Mouse (Mus musculus) layer of hippocampus, adult 8-10 months (tissue): ENCODE results near the gene Atrnl1. TPM values are rescaled to one million over a fixed set of nuclear protein-coding genes. Genes with fewer than 3 reads are reported as not detected.
"Not testable (repeated sequence)": the region's sequence is repeated elsewhere in the genome, so short reads cannot be mapped to it uniquely, and the experiment has no call there.

ENCODE experiments used
- DNase-seq, 2 experiments: peaks; one replicate each; pipeline ENCODE4 v3.0.0; 2022; ENCODE audit warnings: low spot score in 2 of 2
- total RNA-seq, 4 experiments: library from RNA; stranded (reverse); gene quantifications; 2 replicates each; pipeline ENCODE4 v1.2.4; 2022

Atrnl1 gene
- total RNA-seq, 4 experiments from 2014 or later, result 60.7 to 70.3 (median 65.2) TPM

DNA sequence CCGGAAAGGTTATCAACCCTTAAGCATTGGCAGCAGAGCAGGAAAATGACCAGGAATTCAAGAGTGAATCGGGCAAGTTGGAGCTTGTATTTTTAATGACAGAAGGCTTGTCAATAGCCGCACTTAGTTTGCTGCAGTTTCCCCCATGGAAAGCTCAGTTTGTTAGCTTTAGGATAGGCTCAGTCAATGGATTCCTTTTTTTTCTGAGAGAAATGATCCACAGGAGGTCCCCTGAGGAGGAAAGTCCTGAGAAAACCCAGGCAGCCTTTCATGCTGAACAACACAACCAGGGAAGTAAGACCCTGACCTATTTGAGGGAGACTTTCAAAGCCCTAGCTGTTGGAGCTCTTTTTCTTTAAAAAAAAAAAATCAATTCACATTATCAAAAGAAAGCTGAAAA lies 350.5 kb downstream of the Atrnl1 start:
- DNase-seq, result no peak

DNA sequence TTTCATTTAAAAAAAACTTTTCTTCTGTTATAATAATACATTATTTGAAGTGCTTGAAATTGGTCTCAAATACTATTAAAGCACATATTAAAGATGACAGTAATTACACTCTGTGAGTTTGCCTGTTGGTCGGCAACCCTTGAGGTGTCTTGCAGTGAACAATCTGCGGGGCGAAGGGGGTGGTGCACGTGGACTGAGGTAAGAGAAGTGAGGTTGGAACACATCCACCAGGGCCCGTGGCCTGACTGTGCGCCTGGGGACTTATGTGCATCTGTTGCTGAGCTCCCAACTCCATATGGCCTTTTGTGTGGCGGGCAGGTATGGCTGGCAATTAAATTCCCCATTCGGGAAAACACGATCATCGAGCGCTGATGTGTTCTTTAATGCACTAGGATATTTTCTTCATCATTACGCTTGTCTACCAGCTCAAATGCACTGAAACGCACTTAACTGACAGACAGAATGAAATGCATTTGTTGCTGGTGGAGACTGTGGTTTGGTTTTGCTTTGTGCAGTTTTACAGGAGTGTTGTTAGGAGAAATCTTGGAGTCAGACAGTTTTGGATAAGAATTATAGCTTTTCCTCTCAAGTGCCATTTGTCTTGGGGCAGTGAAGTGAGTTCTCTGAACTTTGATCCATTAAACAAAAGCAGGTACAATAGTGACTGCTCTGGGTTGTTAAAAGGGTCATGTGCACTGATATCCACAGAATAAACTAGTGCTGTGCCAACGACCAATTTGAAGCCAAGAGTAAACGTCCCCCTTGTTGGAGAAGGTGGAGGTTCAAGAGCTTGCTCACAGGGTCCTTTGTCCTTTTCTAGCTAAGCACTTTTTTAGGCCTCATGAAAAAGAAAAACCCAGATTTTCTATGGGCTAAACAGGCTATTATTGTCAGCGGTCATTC lies 351.2 kb downstream of the Atrnl1 start:
- DNase-seq, result no peak

DNA sequence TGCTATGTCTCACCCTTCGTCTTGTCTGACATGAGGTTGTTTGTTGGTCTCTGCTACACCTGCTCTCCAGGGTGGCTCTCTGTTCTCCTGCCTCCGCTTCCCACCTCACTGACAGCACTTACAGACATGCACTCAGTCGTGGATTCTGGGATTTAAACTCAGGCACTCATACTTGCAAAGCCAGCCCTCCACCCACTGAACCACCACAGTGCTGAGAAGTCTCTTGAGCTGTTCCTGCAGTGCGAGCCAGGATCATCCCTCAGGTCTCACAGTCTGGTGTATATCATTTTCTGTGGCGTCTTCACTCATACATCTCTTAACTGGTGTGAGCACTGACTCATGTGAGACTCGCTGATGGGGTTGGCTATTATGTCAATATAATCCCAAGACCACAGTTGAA lies 353.0 kb downstream of the Atrnl1 start:
- no peak for DNase-seq

DNA sequence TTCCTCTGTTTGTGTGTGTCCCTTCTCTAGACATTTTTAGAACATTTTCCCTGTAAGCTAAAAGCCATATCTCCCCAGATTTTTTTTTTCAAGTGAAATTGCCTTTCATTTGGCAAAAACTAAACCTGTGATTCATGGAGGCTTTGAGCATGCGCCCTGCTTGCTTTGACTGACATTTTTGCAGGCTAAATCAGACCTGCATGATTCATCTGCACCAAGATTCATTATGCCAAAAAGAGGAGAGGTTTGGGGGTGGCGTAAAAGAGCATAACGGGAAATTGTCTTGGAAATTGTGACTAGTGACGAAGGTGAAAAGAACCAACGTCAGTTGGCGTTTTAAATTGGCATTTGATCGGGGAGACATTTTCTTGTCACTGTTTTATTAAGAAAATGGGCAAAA lies 358.9 kb downstream of the Atrnl1 start:
- peak; percentile 50 to 52 for DNase-seq

DNA sequence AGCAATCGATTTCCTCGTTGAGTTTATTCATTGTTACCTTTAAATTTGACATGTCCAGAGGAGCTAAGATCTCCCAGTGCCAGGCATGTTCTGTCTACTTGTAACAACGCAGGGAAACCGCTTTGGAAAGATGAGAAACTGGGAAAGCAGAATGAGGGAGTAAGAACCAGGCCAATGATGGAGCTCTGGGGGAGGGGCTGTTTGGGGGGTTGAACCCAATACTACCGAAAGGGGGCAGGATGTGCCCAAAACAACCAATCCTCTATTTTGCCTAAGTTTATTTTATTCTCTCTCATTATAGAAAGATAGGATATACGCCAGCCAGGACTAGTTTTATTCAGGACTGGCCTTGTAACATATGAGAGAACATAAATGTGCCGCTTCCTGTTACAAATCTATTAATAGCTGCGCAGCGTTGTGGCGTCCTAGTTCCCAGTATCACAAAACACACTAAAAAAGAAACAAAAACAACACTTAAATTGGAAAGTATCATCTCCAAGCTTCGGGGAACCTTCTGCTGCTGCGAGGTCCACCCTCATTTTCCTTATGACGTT lies 359.6 kb downstream of the Atrnl1 start:
- DNase-seq, result no peak

DNA sequence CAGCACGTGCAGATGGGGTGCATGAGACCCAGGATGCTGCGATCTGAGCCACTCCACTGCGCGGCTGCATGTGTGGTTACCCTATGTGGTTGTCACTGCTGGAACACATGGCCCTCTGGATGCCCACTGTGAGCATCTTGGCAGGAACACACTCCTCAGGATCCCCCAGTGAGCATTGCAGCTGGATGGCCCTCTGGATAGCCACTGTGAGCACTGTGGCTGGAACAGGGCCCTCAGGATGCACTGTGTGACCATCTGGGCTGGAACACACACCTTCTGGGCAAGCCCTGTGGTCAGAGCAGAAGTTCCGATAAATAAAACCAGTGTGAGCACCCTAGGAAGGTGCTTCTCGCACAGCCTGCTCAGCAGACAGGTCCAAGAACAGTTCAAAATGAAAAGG lies 364.4 kb downstream of the Atrnl1 start:
- DNase-seq, result no peak

DNA sequence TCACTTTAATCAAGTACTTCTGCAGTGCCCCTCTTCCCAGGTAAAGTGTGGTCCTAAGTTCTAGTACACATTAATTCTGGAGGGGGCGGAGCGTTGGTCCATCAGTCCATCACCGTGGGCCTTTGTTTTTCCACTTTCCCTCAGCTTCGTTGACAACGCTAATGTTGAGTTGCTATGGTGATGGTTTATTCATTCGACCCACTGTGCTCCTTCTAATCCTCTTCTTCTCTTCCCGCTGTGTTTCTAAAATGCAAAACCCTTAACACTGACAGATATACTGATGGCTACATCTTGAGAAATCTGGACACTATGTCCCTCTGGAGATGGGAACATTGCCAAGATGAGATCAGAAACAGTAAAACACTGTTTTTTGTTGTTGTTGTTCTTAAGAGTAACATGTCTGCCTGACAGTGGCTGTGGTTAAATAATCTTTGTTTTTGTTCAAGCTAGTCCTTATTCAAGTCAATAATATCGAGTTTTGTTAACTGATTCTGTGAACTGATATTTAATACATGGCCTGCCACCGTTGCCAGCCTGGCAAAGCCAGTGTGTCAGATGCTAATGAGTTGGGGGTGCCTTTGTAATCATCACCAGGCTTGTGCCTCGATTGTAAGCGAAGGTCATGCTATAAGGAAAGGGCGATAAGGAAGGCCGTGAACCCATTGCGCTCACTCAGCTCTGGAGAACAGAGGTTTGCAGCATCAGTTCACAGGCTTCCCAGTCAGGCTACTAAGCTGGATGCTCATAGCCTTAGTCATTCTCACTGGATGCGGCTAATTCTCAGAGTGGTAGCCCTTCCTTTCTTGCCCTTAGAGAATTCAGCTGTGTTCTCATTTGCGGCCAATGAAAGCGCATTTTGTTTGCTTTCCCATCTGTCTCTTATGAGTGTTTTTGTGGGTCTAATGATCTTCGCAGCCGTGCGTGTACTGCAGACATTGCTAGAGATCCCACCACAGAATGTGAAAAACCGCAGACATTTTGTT lies 375.4 kb downstream of the Atrnl1 start:
- no peak for DNase-seq

DNA sequence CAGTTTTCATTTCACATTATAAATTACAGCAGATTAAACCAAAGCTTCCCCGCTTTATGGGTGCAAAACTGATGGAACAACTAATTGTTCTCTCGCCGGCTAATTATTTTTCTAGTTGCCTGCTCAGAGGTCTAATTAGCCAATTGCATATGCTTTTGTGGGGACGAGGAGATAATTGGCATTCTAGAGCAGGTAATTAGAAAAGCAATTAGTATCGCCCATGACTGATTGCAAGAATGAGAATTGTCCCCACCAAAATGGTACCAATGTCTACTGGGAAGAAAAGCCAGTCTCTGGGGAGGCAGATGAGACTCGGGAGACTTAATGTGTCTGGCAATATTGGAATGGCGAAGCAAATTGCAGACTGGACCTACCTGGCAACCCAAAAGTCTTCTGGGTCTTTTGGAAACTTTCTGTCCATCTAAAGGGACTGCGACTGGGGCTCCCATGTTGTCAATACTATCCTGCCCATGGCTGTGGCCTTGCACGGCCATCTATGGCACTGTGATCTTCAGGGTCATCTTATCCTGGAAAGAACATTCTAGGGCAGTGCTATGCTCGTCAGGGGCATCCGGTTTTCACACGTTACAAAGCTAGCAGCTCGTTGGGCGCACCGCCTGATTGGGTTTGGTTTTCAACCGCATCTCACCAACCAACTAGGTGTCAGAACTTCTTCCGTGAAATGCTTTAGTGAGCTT lies 377.0 kb downstream of the Atrnl1 start:
- no peak for DNase-seq

DNA sequence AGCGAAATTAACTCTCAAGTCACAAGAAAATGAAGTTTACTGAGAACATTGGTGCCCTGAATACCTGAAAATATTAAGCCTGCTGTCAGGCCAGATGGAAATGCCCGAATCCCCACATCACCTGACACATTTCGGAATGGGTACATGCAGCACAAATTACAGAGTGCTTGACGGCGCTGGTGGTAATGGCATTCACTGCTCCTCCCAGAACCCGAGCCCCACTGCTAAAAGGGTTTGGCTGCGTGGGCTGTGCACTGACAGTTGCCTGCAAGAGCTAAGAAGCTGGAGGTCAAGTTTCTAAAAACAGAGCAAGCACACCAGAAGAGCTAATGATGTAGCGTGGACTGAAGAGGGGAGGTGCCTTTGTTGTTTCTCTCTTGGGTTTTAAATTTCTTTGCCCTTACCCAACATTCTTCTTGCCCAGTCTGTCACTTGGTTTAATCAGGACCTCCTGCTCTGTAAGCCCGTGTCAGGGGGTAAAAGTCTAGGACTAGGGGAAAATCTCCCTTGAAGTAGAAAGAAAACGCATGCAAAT lies 377.8 kb downstream of the Atrnl1 start:
- no peak for DNase-seq

DNA sequence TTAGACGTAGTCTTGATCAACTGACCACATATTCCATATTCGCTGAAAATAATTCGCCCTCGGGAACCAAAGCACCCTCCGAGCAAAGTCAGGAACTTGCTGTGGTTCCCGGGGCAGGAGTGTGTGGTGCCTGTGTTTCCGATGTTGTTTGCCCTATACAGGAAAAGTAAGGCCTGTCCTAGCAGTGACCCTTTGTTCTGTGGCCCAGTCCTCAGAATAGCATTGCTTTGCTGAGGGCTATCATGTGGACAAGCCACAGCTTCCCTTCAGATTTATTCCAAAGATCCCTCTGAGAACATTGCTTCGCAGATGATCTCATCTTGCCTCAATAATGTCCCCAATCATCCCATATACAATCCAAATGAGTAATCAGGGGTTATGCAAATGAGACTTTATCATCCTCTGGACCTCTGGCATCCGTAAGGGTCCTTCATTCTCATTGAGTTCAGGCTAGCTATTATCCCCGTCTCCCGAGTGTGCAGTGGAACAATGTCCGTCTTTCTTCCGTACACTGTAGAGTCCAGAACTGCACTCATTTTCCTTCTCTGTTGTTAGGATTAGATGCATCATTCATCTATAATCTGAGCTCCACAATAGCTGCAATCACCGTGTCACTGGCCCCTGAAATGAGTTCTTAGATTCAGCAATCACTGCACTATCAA lies 380.4 kb downstream of the Atrnl1 start:
- no peak for DNase-seq

DNA sequence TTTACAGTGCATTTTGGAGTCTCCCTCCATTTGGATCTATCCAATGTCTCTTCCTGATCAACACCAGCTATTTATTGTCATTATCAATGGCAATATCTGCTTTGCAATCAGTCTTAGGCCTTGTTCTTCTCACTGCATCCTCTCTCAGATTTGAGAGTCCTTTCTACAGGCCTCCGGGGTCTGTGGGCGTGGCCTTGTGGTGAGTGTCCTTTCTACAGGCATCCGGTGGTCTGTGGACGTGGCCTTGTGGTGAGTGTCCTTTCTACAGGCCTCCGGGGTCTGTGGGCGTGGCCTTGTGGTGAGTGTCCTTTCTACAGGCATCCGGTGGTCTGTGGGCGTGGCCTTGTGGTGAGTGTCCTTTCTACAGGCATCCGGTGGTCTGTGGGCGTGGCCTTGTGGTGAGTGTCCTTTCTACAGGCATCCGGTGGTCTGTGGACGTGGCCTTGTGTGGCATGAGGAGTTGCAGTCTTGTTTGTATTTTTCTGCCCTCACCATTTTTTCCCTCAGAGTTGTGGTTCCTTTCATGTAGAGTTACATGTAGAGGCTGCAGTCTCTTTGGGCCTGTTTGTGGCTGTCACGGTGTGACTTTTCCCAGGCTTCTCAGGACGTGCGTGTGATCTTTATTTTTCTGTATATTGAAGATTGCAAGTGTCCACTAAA lies 383.5 kb downstream of the Atrnl1 start:
- DNase-seq, result not testable (repeated sequence)

DNA sequence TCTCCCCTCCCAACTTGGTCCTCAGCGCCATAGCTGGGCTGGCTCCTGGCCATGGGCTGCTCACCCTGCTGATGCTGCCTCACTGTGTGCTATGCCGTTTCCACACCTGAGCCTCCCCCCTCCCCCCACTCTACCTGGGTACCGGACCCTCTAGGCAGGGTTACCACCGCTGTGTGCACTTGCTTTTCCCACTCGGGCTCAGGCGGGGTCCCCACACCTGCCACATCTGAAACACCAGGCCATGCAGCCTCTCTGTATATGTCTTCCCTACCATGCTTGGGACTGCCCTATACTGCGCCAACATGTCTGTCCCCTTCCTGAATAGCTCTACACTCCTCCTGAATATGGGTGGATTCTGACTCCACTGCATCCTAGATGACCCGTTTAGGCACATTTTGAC lies 384.2 kb downstream of the Atrnl1 start:
- DNase-seq, result no peak

DNA sequence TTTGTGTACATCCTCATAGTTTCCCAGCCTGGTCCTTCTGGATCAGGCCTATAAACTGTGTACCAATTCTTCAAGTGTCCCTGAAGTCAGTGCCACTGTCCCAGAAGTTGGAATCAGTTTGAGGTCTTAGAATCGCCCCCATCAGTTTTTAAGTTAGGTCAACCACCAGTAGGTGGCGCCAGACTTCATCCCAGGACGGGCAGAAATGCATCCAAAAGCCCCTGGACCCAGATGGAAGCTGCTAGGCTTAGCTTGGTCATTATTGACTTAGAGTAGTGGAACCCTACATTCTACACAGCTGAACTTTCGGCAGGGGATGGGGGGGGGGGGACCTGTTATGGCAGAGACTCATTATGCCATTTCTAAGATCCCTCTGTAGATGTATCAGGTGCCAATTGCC lies 387.1 kb downstream of the Atrnl1 start:
- DNase-seq, result no peak

DNA sequence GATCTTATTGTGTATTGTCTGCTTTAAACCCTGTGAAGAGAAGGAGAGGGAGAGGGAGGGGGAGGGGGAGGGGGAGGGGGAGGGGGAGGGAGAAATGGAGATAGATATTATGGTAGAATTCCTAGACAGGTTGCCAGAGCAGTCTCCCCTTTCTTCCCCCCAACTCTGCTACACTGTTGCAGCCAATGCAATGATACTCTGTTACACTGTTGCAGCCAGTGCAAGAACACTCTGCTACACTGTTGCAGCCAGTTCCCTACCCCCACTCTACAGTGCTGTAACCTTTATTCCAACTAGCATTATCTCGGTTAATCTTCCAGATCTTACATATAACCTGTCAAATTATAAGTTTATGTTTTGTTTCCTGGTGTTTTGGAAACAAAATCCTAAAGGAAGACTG lies 400.8 kb downstream of the Atrnl1 start:
- DNase-seq, result no peak

DNA sequence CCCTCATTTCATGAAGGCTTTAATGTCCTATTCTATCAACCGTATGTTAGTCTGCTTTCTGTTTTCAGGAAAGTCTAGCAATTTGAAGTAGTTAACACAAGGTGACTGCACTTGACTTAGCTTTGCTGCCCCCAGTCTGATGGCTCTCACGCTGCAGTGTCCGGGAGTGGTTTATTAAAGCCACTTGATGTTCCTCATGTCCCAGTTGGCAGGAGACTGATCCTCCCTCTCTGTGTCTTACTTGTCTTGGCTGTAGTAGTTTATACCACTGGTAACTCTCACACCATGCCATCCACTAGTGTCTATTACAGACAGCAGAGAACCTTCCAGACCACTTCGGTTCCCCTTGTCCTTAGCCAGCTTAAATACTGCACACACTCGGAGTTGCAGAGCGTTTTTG lies 404.9 kb downstream of the Atrnl1 start:
- DNase-seq, result no peak

DNA sequence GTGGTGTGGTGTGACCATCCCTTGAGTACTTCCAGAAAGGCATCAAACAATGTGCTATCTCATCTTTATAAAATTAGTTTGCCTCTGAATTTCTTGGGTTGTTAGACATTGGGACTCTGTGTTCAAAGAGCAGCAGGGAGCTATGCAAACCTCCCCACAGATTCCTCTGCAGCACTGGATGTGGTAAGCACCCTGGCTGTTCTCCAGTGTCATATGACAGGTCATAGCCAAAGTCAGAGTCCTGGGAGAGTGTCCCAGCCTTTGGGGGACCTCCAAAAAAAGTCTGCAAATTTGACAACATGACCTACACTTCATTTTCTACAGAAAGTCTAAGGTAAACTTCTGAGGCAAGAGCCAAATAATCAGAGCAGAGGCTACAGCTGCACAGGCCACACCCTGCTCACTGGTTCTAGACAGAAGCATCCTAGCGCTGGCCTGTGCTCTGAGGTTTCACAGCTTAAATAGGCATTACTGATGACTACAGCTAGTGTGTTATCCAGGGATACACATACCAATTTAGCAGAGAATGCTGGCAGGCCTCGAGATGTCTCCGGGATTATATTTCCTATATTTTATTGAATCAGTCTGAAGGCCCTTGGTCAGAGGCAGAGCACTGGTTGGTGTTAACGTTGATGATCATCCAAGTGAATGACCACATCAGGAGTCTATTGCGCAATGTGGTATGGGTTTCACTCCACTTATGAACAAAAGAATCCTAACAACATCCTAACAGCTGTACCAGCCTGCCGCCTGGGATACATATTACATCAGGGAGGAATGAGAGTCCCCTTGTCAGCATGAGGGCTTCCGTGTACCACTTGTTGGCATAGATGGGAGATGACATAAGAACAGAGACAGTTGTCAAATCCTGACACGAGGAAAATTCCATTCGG lies 406.0 kb downstream of the Atrnl1 start:
- DNase-seq, result no peak

DNA sequence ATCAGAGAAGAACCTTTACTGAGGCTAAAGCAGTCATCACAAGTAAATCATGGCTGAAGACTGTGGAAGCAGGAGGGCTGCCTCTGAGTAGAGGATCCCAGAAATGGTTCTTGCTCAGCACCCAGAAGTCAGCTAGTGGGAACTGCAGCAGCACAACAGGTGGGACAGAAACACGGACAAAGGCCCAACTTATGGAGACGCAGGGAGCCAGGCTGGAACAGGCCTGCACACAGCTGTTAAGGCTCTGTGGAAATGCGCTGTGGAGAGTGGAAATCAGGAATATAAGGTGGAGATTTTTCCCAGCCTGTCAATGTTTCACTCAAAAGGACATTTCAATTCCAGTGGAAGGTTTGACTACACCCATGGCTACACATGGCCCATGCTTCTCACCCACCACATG lies 406.6 kb downstream of the Atrnl1 start:
- no peak for DNase-seq

DNA sequence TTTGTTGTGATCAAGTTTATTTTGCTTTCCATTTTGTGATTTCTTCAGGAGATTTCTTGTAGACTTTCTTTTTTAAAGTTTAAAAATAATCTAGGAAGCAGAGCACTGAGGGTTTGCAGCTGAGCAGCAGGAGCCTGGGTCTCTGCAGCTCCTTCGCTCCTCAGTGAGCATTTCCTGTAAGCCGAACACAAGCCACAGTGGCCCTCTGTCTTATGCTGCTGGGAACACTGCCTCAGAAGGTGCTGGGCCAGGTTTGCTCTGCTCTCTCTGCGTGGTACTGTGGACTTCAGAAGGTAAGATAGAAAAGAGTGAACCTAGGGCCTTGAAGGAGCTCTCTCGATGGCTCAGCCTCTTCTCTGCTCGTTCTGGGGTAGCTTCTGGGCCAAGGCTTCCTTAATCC lies 407.9 kb downstream of the Atrnl1 start:
- DNase-seq, result no peak
